Mouse (Mus musculus) T-helper 1 cell (primary cell): ENCODE measurements around the gene Per1.

Experiments used
- in situ Hi-C: fragments of 300-600 bp; cut with MboI, MseI; formaldehyde crosslinking; loops from one replicate; pipeline ENCODE4 v1.15.1; 2025; ENCODE audit warnings: high pct_unique_total_duplicates

Per1 gene

DNA sequence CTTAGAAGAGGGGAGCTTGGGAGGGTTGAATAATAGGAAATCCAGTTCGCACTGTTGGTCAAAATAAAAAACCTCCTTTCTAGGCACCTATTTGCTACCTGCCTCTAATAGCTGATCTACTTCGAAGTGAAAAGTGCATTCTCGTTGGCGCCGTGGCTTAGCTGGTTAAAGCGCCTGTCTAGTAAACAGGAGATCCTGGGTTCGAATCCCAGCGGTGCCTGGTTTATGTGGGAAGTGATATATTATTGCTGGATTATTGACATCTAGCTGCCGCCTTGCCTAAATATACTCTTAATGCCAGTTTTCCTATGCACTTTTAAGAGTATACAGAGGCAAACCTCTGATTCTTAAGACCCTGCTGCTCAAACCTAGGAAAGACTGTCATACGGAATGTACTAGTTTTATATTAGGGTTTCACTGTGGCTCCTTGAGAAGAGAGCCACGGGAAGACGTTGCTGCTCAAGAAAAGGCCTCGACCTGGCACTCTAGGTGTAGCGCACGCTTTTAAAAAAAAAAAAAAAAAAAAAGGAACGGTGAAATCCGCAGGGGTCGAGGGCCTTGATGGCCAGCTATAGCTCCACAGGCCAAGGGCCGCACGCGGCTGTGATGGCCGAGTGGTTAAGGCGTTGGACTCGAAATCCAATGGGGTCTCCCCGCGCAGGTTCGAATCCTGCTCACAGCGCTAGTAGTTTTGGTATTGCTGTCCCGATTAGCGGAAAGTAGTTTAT, 15.5 kb downstream of the Per1 start:
- in situ Hi-C loops, result loop anchor here (25.0 kb wide), 1 partner anchor 1127 kb away; the partner anchor contains the start of genes 0610010K14Rik, Bcl6b, Gm21988 and Rnasek

- in situ Hi-C loops, result loop anchor here (25.0 kb wide), 1 partner anchor 1126 kb away; the partner anchor contains the start of genes 0610010K14Rik, Bcl6b, Gm21988 and Rnasek
These were observed 16.2 kb downstream of the Per1 start for GRCm38 (mm10) chr11:69111051-69111810.

GRCm38 (mm10) chr11:69111865-69112264, 16.8 kb downstream of the Per1 start:
- in situ Hi-C loops, result loop anchor here (25.0 kb wide), 1 partner anchor 1125 kb away; the partner anchor contains the start of genes 0610010K14Rik, Bcl6b, Gm21988 and Rnasek

- in situ Hi-C loops, result loop anchor here (25.0 kb wide), 1 partner anchor 1123 kb away; the partner anchor contains the start of genes 0610010K14Rik, Bcl6b, Gm21988 and Rnasek
These were observed 19.0 kb downstream of the Per1 start for GRCm38 (mm10) chr11:69114018-69114417.

DNA sequence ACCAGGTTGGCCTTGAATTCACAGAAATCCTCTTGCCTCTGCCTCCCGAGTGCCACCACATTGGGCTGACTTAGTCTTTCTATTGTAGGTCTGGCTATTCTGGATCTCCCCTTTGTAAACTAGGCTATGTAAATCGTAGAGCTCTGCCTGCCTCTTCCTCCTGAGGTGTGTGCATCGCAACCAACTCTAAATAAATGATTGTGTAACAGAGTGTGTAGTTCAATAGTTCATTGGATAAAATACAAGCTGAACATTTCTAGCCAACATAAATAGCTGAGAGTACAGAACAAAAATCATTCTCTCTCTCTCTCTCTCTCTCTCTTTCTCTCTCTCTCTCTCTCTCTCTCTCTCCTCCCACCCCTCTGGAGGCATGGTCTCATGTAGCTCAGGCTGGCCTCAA, 19.6 kb downstream of the Per1 start:
- in situ Hi-C loops, result loop anchor here (25.0 kb wide), 1 partner anchor 1123 kb away; the partner anchor contains the start of genes 0610010K14Rik, Bcl6b, Gm21988 and Rnasek

DNA sequence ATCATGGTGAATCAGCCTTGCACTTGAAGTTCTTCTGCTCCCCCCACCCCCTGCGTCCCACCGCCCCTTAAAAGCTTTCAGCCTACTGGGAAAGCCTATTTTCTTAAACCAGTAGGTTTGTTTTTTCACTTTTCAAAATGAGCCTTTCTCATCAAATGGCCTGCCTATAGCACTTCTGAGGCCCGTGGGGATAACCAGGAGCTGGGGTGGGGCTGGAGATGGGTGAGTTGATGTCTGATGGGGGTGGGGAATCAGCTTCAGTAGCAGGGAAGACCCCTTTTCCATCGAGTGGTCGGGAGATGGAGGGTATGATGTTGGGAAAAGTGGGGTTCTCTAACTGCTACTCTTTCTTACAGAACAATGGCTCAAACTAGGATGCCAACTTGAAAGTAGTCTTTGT, 21.8 kb downstream of the Per1 start:
- in situ Hi-C loops, result loop anchor here (25.0 kb wide), 1 partner anchor 1120 kb away; the partner anchor contains the start of genes 0610010K14Rik, Bcl6b, Gm21988 and Rnasek

DNA sequence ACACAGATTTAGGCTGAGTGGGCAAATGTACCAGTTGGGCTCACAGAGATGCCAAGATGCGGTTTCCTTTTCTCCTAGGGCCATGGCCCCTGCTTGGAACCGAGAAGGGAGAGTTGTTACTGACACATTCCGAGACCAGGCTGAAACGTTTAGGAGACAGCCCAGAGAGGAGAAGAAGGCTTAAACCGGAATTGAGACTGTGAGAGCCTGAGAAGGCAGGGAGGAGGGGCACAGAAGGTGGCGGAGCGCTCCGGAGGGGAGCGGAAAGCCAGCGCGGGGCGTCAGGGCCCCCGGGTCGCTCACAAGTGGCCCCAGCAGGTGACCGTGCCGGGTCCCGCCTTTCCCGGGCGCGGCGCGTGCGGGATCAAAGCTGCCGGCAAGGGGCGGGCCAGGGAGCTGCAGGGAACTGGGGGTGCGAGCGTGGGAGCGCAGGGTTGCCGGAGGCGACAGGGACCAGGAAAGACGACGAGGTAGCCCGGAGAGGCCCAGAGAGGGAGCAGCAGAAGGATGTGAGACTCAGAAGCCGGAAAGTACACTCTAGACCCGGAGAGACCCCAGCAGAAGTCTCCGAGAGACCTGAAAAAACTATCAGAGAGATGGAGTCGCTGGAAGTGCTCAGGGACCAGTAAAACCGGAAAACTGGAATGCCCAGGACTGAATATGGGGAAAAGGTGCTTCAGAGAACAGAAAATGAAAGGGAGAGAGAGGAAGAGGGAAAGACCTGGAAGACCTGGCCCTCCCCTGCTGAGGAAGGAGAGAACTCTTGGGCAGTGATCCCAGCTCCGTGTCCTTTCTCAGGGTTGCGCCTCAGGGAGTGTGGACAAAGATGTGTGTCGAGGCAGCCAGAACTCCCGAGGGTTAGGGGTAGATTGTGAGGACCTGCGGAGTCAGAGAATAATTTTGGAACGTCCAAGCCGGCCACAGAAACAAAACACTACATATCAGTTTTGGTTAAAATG, 23.0 kb downstream of the Per1 start:
- in situ Hi-C loops, result loop anchor here (25.0 kb wide), 1 partner anchor 1119 kb away; the partner anchor contains the start of genes 0610010K14Rik, Bcl6b, Gm21988 and Rnasek

DNA sequence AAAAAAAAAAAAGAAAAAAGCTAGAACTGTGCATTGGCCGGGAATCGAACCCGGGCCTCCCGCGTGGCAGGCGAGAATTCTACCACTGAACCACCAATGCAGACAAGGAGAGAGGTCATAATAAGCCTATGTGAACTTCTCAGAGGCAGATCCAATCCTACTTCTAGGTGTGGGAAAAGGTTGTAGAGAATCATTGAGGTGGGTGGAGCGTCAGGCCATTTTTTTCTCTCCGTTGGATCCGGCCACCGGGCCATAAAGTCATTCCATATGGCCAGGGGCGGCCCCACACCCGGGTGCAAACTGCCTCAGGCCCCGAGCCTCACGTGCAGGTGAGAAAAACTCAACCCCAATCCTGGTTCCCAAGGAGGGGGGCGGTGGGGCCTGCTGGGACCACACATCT, 23.7 kb downstream of the Per1 start:
- in situ Hi-C loops, result loop anchor here (25.0 kb wide), 1 partner anchor 1119 kb away; the partner anchor contains the start of genes 0610010K14Rik, Bcl6b, Gm21988 and Rnasek

DNA sequence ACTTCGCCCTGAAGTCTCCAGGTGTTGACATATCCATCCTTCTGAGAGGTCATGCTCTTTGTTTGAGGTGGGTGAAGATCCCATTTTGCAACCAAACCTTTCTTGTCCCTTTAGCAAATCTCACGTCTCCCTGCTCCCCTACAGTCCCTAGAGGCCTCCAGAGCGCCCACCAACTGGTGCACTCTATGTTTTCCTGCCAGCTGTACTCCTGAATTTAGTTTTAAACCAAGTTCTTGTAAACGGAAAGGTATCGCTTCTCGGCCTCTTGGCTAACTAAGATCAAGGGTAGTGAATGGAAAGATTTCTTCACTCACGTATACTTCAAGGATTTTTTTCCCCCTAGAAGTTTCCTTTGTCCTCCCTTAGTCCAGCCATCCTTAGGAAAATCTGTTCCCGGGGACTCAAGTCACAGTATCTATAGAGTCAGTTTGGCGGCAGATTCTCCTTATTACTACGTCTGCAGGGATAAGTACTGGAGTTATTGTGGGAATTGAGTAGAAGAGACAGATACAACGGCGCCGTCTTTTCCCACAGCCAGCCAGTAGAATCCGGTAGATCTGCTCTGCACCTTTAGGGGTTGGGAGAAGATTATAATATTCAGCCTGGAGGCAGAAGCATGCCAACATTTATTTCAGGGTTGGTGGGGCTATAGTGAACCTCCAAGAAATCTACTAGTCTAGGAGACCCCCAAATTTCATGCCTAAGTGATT, 24.6 kb downstream of the Per1 start:
- in situ Hi-C loops, result loop anchor here (5.0 to 25.0 kb wide), 3 partner anchors 57 to 1118 kb away; partner anchors contain the start of genes 0610010K14Rik, Bcl6b, Gm21988 and Rnasek

DNA sequence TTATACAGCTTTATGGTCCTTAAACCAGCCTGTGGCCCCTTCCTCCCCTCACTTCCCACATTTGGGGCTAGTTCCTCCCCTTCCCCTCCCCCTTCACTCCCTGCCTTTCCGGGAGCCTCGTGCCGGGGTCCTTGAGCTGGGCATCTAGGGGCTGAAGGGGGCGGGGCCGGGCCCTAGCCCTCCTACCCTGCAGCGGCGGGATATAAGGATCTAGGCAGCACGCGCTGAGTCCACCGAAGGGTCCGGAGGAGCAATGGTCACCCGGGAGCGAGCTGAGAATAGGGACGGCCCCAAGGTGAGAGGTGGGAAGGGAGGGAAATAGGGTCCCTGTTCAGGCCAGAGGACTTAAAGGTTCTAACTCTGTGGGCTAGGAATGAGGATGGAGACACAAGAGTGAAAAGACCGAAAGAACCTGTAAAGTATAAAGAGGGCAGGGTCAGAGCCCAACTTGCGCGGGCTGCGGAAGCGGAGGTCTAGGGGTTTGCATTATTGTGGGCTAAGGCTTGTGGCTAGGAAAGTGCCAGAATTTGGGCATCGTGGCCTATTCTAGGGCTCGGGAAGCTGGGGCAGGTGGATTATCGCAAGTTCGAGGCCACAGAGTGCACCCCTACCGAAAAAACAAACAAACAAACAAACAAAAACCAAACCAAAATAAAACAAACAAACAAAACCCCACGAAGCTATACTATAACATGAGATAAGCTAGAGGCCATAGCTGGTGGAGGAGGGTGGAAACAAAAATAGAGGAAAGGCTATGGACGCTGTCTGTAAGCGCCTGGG, 25.4 kb downstream of the Per1 start, which contains the start of gene Hes7:
Gene Hes7 (plus strand): TSS at position 184 of the 780 bp plus-strand sequence.
- in situ Hi-C loops, result loop anchor here (5.0 to 25.0 kb wide), 3 partner anchors 58 to 1117 kb away; partner anchors contain the start of genes 0610010K14Rik, Bcl6b, Gm21988 and Rnasek

DNA sequence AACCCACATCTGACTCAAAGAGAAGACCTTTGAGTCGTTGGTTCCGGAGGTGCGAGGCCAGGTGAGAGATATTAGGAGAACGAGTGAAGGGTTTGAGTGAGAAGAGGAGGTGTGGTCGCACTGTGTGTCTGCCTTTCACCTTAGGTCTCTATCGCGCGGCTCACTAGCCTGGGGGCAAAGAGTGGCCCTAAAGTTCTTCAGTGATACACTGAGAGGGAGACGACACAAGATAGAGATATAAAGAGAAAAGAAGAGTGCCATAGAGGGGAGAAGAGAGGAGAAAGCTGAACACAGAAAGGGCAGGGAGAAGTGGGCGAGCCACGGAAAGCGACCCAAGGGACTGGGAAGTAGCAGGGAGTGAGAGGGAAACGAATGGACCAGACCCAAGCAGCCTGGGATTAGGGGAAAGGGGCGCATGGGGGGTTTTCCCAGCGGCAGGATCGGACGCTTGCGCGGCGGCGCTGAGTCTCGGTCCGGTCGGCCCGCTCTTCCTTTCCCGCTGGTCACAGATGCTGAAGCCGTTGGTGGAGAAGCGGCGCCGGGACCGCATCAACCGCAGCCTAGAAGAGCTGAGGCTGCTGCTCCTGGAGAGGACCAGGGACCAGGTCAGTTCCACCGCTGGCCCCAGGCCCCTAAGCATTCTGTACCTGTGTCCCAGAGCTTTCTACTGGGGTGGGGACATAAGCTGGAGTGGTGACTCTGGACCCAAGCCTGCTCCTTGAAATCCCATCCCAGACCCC, 26.2 kb downstream of the Per1 start:
- in situ Hi-C loops, result loop anchor here (5.0 to 25.0 kb wide), 3 partner anchors 59 to 1116 kb away; partner anchors contain the start of genes 0610010K14Rik, Bcl6b, Gm21988 and Rnasek

- in situ Hi-C loops, result loop anchor here (5.0 to 25.0 kb wide), 3 partner anchors 60 to 1115 kb away; partner anchors contain the start of genes 0610010K14Rik, Bcl6b, Gm21988 and Rnasek
These were observed 26.8 kb downstream of the Per1 start for GRCm38 (mm10) chr11:69121741-69122335.

DNA sequence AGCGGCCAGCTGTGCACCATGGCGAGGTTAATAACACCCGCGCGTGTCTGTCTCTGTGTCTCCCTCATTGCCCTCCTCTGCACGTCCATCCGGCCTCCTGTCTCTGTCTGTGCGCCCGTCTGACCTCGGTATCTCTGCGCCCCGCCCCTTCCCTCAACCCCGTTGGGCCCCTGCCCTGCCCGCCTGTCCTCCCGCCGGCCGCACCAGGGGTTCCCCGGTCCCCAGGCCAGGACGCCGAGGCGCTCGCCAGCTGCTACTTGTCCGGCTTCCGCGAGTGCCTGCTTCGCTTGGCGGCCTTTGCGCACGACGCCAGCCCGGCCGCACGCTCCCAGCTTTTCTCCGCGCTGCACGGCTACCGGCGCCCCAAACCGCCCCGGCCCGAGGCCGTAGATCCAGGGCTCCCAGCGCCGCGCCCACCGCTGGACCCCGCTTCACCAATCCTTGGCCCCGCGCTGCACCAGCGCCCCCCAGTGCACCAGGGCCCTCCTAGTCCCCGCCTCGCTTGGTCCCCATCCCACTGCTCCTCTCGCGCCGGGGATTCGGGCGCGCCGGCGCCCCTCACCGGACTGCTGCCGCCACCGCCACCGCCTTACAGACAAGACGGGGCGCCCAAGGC, 27.4 kb downstream of the Per1 start, which contains the start of gene 9130213A22Rik:
Gene 9130213A22Rik (minus strand): TSS at position 254 of the 616 bp plus-strand sequence.
- in situ Hi-C loops, result loop anchor here (5.0 to 25.0 kb wide), 3 partner anchors 60 to 1115 kb away; partner anchors contain the start of genes 0610010K14Rik, Bcl6b, Gm21988 and Rnasek

- in situ Hi-C loops, result loop anchor here (5.0 to 25.0 kb wide), 3 partner anchors 61 to 1114 kb away; partner anchors contain the start of genes 0610010K14Rik, Bcl6b, Gm21988 and Rnasek
These were observed 28.2 kb downstream of the Per1 start for GRCm38 (mm10) chr11:69123056-69123692.

GRCm38 (mm10) chr11:69123693-69124497, 28.9 kb downstream of the Per1 start:
- in situ Hi-C loops, result loop anchor here (5.0 to 25.0 kb wide), 3 partner anchors 62 to 1113 kb away; partner anchors contain the start of genes 0610010K14Rik, Bcl6b, Gm21988 and Rnasek
